Mouse (Mus musculus): ENCODE data around the gene Rps6ka2. TPM values are rescaled to one million over a fixed set of nuclear protein-coding genes. Genes with fewer than 3 reads are reported as not detected.

The Rps6ka2 gene
- polyA plus RNA-seq, 1 experiment from 2014 or later = 24.4 TPM

DNA sequence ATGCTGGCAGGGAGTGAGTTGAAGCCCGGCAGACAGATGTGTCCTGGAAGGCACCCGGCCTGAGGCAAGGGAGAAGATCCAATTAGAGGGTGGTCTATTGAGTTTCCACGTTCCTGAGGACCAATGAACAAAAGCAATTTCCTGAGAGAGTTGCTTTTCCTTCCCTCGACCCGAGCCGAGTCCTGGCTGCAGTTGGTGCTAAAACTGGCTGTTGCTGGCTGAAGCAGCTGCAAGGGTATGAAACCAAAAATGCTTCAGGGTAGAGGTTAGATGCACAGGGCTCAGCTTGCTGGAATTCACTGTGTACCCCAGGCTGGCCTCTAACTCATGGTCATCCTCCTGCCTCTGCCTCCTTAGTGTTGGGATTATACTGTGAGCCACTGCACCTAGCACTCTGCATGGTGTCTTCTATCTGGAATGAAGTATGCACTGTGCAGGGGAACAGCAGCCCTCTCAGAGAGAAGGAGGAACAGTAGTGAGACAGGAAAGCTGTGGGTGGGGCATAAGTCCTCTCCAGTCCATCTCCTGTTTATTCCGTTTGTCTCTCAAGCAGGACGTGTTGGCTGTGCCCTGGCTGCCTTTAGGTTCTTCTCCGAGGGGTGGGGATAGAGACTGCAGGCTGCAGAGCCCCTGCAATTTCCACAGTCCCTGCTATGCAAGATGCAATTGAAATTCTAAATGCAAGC lies 24.4 kb upstream of the Rps6ka2 start:
- Histone ChIP-seq H3K4me2 (no peak overlapping the region), H3K9me3 (replicated peaks) (no peaks in the 10 kb centered on the region), H3K4me1 (replicated peaks) (peaks cover 14% of the 10 kb centered on the region), H3K36me3 (no peaks in the 10 kb centered on the region), H3K9ac (no peak overlapping the region), H3K4me3 (no peak overlapping the region), H3K27me3 (no peaks in the 10 kb centered on the region; the same call in 1 of the 2 replicates), H3K27ac (no peak overlapping the region)
- no peak for ATAC-seq (replicated peaks; ENCODE audit: insufficient number of reproducible peaks, insufficient read depth, low FRiP score, low read depth)
- WGBS = 50% methylated on average over 9 of the region's 9 CpGs

DNA sequence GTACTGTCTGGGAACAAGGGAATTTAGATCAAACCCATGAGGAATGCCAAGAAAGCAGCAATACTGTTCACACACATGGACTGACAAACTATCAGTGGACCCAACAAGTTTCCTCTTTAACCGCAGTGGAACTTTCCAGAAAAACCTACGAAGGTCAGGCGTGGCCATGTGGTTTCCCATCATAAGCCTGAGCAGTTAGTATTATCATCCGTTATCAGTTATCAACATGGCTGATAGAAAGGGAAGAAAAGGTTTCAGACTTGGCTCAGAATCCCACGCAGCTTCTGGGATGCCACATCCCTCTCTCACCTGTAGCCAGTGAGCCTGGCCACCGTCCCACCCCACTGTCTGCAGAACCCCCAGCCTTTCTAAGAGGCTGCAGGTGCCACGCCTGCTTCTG lies 23.4 kb upstream of the Rps6ka2 start:
- Histone ChIP-seq H3K9ac (no peak overlapping the region), H3K36me3 (no peaks in the 10 kb centered on the region), H3K27ac (no peak overlapping the region), H3K4me1 (replicated peaks) (peaks cover 14% of the 10 kb centered on the region), H3K27me3 (no peaks in the 10 kb centered on the region; the same call in 1 of the 2 replicates), H3K4me3 (no peak overlapping the region), H3K4me2 (no peak overlapping the region), H3K9me3 (replicated peaks) (no peaks in the 10 kb centered on the region)
- WGBS = 79% methylated on average over 7 of the region's 7 CpGs
- ATAC-seq (replicated peaks; ENCODE audit: insufficient number of reproducible peaks, insufficient read depth, low FRiP score, low read depth) = no peak

DNA sequence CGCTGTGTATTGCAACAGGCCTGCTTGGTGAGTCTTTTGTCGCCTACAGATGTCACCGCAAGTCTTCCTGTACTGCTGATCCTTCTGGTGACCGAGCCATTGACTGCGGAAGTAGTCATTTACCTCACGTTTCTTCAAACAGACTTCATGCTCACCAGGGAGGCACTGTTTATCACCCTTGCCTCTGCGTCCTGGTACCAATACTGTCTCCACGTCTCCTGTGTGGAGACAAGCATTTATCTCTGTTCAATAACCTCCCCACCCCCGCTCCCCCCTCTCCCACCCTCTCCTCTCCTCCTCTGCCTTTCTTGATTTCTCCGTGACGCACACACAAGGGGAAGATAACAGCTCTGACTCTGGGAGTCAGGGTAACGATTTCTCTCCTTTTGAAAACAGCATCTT lies 22.0 kb upstream of the Rps6ka2 start:
- H3K36me3 ChIP-seq = no peaks in the 10 kb centered on the region
- peaks cover 14% of the 10 kb centered on the region for H3K4me1 ChIP-seq (replicated peaks)
- no peak overlapping the region for H3K4me2 ChIP-seq
- 29% methylated on average over 12 of the region's 12 CpGs for WGBS
- no peak for ATAC-seq (replicated peaks; ENCODE audit: insufficient number of reproducible peaks, insufficient read depth, low FRiP score, low read depth)
- H3K27ac ChIP-seq = no peak overlapping the region
- no peaks in the 10 kb centered on the region for H3K27me3 ChIP-seq
- no peak overlapping the region for H3K4me3 ChIP-seq
- H3K9ac ChIP-seq = no peak overlapping the region
- H3K9me3 ChIP-seq (replicated peaks) = no peaks in the 10 kb centered on the region

GRCm38 (mm10) chr17:7149328-7150195 lies 20.4 kb upstream of the Rps6ka2 start:
- no peaks in the 10 kb centered on the region for H3K9me3 ChIP-seq (replicated peaks)
- no peak for ATAC-seq (replicated peaks; ENCODE audit: insufficient number of reproducible peaks, insufficient read depth, low FRiP score, low read depth)
- WGBS = 82% methylated on average over 11 of the region's 11 CpGs
- H3K9ac ChIP-seq = no peak overlapping the region
- H3K27me3 ChIP-seq = no peaks in the 10 kb centered on the region
- H3K4me2 ChIP-seq = no peak overlapping the region
- H3K36me3 ChIP-seq = no peaks in the 10 kb centered on the region
- no peak overlapping the region for H3K27ac ChIP-seq
- peaks cover 6% of the 10 kb centered on the region; the same call in 1 of the 2 replicates for H3K4me1 ChIP-seq (replicated peaks)
- H3K4me3 ChIP-seq = no peak overlapping the region

GRCm38 (mm10) chr17:7151446-7152100 lies 18.3 kb upstream of the Rps6ka2 start:
- no peaks in the 10 kb centered on the region for H3K27me3 ChIP-seq
- ATAC-seq (replicated peaks; ENCODE audit: insufficient number of reproducible peaks, insufficient read depth, low FRiP score, low read depth) = no peak
- no peak overlapping the region for H3K9ac ChIP-seq
- no peak overlapping the region for H3K27ac ChIP-seq
- H3K4me1 ChIP-seq (replicated peaks) = no peaks in the 10 kb centered on the region
- WGBS = 78% methylated on average over 6 of the region's 6 CpGs
- no peaks in the 10 kb centered on the region for H3K9me3 ChIP-seq (replicated peaks)
- no peak overlapping the region for H3K4me2 ChIP-seq
- H3K4me3 ChIP-seq = no peak overlapping the region
- H3K36me3 ChIP-seq = no peaks in the 10 kb centered on the region

- no peak overlapping the region for H3K4me2 ChIP-seq
- no peak overlapping the region for H3K4me3 ChIP-seq
- H3K9ac ChIP-seq = no peak overlapping the region
- H3K27ac ChIP-seq = no peak overlapping the region
- ATAC-seq (replicated peaks; ENCODE audit: insufficient number of reproducible peaks, insufficient read depth, low FRiP score, low read depth) = no peak
- no peaks in the 10 kb centered on the region for H3K4me1 ChIP-seq (replicated peaks)
- WGBS = 83% methylated on average over 7 of the region's 7 CpGs
- no peaks in the 10 kb centered on the region for H3K9me3 ChIP-seq (replicated peaks)
- no peaks in the 10 kb centered on the region for H3K27me3 ChIP-seq
- no peaks in the 10 kb centered on the region for H3K36me3 ChIP-seq
These were observed 17.3 kb upstream of the Rps6ka2 start for GRCm38 (mm10) chr17:7152662-7153061.

DNA sequence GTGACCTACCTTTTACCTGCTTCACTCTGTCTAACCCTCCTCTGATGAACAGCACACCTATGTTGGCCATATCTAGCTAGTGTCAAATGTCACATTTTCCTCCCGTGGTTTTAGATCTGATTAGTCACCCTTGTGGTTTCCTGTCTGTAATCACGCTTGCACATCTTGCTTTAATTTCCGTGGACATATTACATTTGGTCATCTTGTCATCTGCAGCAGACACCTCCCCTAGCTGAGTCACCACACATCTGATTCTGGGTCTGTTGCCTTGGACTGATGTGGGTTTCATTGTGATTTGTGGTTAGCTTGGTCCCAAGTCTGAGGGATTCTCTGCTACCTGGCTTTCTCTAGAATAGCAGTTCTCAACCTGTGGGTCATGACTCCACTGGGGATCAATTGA lies 6.0 kb upstream of the Rps6ka2 start:
- H3K36me3 ChIP-seq = no peaks in the 10 kb centered on the region
- no peak overlapping the region for H3K9ac ChIP-seq
- no peaks in the 10 kb centered on the region for H3K27me3 ChIP-seq
- 57% methylated on average over 3 of the region's 3 CpGs for WGBS
- H3K4me2 ChIP-seq = no peak overlapping the region
- no peak overlapping the region for H3K27ac ChIP-seq
- H3K4me1 ChIP-seq (replicated peaks) = peaks cover 5% of the 10 kb centered on the region
- H3K9me3 ChIP-seq (replicated peaks) = no peaks in the 10 kb centered on the region
- no peak for ATAC-seq (replicated peaks; ENCODE audit: insufficient number of reproducible peaks, insufficient read depth, low FRiP score, low read depth)
- no peak overlapping the region for H3K4me3 ChIP-seq

GRCm38 (mm10) chr17:7165524-7165923 lies 4.4 kb upstream of the Rps6ka2 start:
- Histone ChIP-seq H3K9ac (no peak overlapping the region), H3K4me3 (no peak overlapping the region), H3K4me1 (replicated peaks) (peaks cover 13% of the 10 kb centered on the region), H3K27ac (no peak overlapping the region), H3K27me3 (no peaks in the 10 kb centered on the region), H3K36me3 (no peaks in the 10 kb centered on the region), H3K4me2 (no peak overlapping the region), H3K9me3 (replicated peaks) (no peaks in the 10 kb centered on the region)
- ATAC-seq (replicated peaks; ENCODE audit: insufficient number of reproducible peaks, insufficient read depth, low FRiP score, low read depth) = no peak
- WGBS = 91% methylated on average over 7 of the region's 7 CpGs

- Histone ChIP-seq H3K27me3 (no peaks in the 10 kb centered on the region), H3K9me3 (replicated peaks) (no peaks in the 10 kb centered on the region), H3K4me1 (replicated peaks) (peaks cover 31% of the 10 kb centered on the region), H3K9ac (peak overlapping the region; percentile 52), H3K36me3 (no peaks in the 10 kb centered on the region), H3K4me2 (peak overlapping the region; percentile 89), H3K4me3 (peak overlapping the region; percentile 51), H3K27ac (peak overlapping the region; percentile 94)
- 11% methylated on average over 15 of the region's 15 CpGs for WGBS
- peak; percentile 24 for ATAC-seq (replicated peaks; ENCODE audit: insufficient number of reproducible peaks, insufficient read depth, low FRiP score, low read depth)
These were observed 821 bp upstream of the Rps6ka2 start for GRCm38 (mm10) chr17:7168961-7169626.

DNA sequence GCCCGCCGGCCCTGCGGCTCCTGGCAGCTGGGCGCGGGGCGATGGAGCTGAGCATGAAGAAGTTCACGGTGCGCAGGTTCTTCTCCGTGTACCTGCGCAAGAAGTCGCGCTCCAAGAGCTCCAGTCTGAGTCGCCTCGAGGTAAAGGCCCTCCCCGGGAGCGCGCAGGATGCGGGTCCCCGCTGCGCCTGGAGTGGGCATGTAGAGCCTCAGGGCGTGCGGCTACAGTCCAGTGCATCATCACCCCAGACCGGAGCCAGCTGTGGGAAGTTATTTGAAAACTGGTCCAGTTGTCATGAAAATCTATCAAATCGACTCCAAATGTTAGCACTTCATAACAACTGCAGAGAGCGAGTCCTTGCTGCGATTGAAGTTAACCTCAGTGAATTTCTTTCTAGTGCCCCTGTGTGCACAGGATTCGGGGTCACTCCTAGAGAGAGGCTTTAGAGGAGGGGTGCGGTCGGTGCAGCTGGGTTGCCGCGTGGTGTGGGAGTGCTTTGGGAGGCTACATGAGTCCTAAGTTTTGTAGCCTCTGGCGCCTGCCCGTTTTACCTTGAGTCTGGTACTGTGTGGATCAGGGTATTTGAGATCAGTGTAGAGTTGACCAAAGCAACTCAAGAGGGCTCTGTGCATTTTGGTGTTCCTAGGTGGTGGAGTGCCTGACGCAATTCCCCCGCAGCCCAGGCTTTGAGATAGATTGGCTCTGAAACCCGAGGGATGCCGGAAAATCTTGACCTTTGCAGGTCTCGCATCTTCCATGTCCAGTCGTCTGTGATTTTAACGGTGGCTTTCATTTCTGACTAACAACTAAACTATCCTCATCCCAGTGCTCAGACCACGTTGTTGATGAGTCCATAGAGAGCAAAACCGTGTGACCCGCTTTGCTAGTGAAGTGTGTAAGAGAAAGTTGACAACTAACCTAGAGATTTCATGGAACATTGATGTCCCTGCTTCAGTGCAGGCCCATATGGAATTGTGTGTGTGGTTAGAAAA lies 685 bp downstream of the Rps6ka2 start:
- WGBS = 2% methylated on average over 43 of the region's 43 CpGs
- Histone ChIP-seq H3K27ac (peak overlapping the region; percentile 81), H3K27me3 (no peaks in the 10 kb centered on the region), H3K9me3 (replicated peaks) (no peaks in the 10 kb centered on the region), H3K4me2 (peak overlapping the region; percentile 91), H3K4me1 (replicated peaks) (peaks cover 31% of the 10 kb centered on the region), H3K4me3 (peak overlapping the region; percentile 82), H3K36me3 (no peaks in the 10 kb centered on the region), H3K9ac (peak overlapping the region; percentile 82)
- ATAC-seq (replicated peaks; ENCODE audit: insufficient number of reproducible peaks, insufficient read depth, low FRiP score, low read depth) = 0 out of 2 replicates have a peak, but pooled peaks have one; percentile 16

Measured in heart, embryonic 15.5 days (tissue).